Mouse (Mus musculus) embryonic fibroblast, embryonic 13.5 days (primary cell): ENCODE data around the gene Slc35b1. TPM values are rescaled to one million over a fixed set of nuclear protein-coding genes. Genes with fewer than 3 reads are reported as not detected.

ENCODE experiments used
- H3K27ac ChIP-seq: 2 replicates; pipeline ENCODE4 v1.5.1; 2012; ENCODE audit warnings: low read length, control low read depth, inconsistent platforms; ENCODE audit not compliant: insufficient read depth
- H3K4me1 ChIP-seq: 2 replicates; pipeline ENCODE4 v1.6.1; 2011; ENCODE audit warnings: low read length; ENCODE audit not compliant: control insufficient read depth, insufficient read depth
- H3K4me3 ChIP-seq: 2 replicates; pipeline ENCODE4 v1.5.1; 2011; ENCODE audit warnings: mild to moderate bottlenecking, control low read depth, low read length; ENCODE audit not compliant: insufficient read depth
- CTCF ChIP-seq: IDR thresholded peaks from 2 replicates; pipeline ENCODE4 v1.5.1; 2011; ENCODE audit warnings: mild to moderate bottlenecking, control low read depth, low read length, moderate library complexity, borderline replicate concordance; ENCODE audit not compliant: insufficient read depth
- POLR2A ChIP-seq: IDR thresholded peaks from 2 replicates; pipeline ENCODE4 v1.6.1; 2011; ENCODE audit warnings: low read depth, mild to moderate bottlenecking, control low read depth, low read length, moderate library complexity
- polyA plus RNA-seq: library from polyadenylated mRNA; stranded (reverse); fragments of >200 nt; gene quantifications from 2 replicates; pipeline ENCODE4 v1.2.4, GENCODE M21; 2011; ENCODE audit warnings: low read depth; ENCODE audit not compliant: missing spikeins, insufficient read length

Slc35b1 gene
- polyA plus RNA-seq, 1 experiment = 97.2 TPM

- H3K4me1 ChIP-seq = no peaks in the 10 kb centered on the region
- H3K27ac ChIP-seq = no peak overlapping the region
- TF ChIP-seq POLR2A (no peak), CTCF (no peak)
- H3K4me3 ChIP-seq = no peak overlapping the region
Observed at GRCm38 (mm10) chr11:95392223-95392667, 7.8 kb downstream of the Slc35b1 start.

GRCm38 (mm10) chr11:95392708-95393499 is 8.4 kb downstream of the Slc35b1 start:
- H3K27ac ChIP-seq = no peak overlapping the region
- H3K4me1 ChIP-seq = no peaks in the 10 kb centered on the region
- TF ChIP-seq POLR2A (no peak), CTCF (no peak)
- H3K4me3 ChIP-seq = no peak overlapping the region

- Histone ChIP-seq H3K4me3 (no peak overlapping the region), H3K4me1 (no peaks in the 10 kb centered on the region), H3K27ac (no peak overlapping the region)
- TF ChIP-seq POLR2A = no peak
- no peak for TF ChIP-seq CTCF
Observed at GRCm38 (mm10) chr11:95393500-95393816, 9.0 kb downstream of the Slc35b1 start.

GRCm38 (mm10) chr11:95394112-95394511 is 9.6 kb downstream of the Slc35b1 start:
- TF ChIP-seq POLR2A (no peak), CTCF (no peak)
- no peak overlapping the region for H3K27ac ChIP-seq
- H3K4me3 ChIP-seq = no peak overlapping the region
- H3K4me1 ChIP-seq = no peaks in the 10 kb centered on the region

GRCm38 (mm10) chr11:95396548-95396947 is 12.1 kb downstream of the Slc35b1 start:
- Histone ChIP-seq H3K4me1 (no peaks in the 10 kb centered on the region), H3K27ac (no peak overlapping the region), H3K4me3 (no peak overlapping the region)
- TF ChIP-seq POLR2A (no peak), CTCF (no peak)

- no peak overlapping the region for H3K4me3 ChIP-seq
- TF ChIP-seq CTCF = peak; percentile 54; the same call in 1 of the 2 replicates
- no peak for TF ChIP-seq POLR2A
- no peaks in the 10 kb centered on the region for H3K4me1 ChIP-seq
- H3K27ac ChIP-seq = no peak overlapping the region
Observed at GRCm38 (mm10) chr11:95397843-95398835, 13.6 kb downstream of the Slc35b1 start.

GRCm38 (mm10) chr11:95399520-95400020 is 15.1 kb downstream of the Slc35b1 start:
- no peak for TF ChIP-seq CTCF
- no peak for TF ChIP-seq POLR2A
- H3K4me3 ChIP-seq = no peak overlapping the region
- H3K4me1 ChIP-seq = peaks cover 4% of the 10 kb centered on the region; the same call in 1 of the 2 replicates
- no peak overlapping the region for H3K27ac ChIP-seq

GRCm38 (mm10) chr11:95401568-95401967 is 17.1 kb downstream of the Slc35b1 start:
- TF ChIP-seq POLR2A = no peak
- no peak for TF ChIP-seq CTCF
- Histone ChIP-seq H3K4me1 (peaks cover 4% of the 10 kb centered on the region; the same call in 1 of the 2 replicates), H3K27ac (peak overlapping the region; percentile 90), H3K4me3 (no peak overlapping the region)

- no peak for TF ChIP-seq POLR2A
- TF ChIP-seq CTCF = no peak
- Histone ChIP-seq H3K27ac (peak overlapping the region; percentile 90), H3K4me3 (no peak overlapping the region), H3K4me1 (peaks cover 4% of the 10 kb centered on the region; the same call in 1 of the 2 replicates)
Observed at GRCm38 (mm10) chr11:95402196-95402595, 17.7 kb downstream of the Slc35b1 start.

GRCm38 (mm10) chr11:95402658-95403101 is 18.2 kb downstream of the Slc35b1 start:
- peaks cover 4% of the 10 kb centered on the region; the same call in 1 of the 2 replicates for H3K4me1 ChIP-seq
- TF ChIP-seq POLR2A = no peak
- TF ChIP-seq CTCF = no peak
- no peak overlapping the region for H3K4me3 ChIP-seq
- H3K27ac ChIP-seq = peak overlapping the region; percentile 90
